Mouse (Mus musculus) retina, adult 2 months (tissue): Measurements from ENCODE around the gene Calhm6.

Source experiments
- DNase-seq: peaks from one replicate; pipeline ENCODE4 v3.0.0-alpha.2; 2012; ENCODE audit warnings: low read depth, low spot score

Gene Calhm6

GRCm38 (mm10) chr10:34127392-34128378, at the start of gene Calhm6:
Calhm6 (minus strand) TSS chr10:34127984.
- DNase-seq = no peak

GRCm38 (mm10) chr10:34175870-34176606, 48.3 kb upstream of the Calhm6 start:
- DNase-seq = no peak

- DNase-seq = no peak
Measured at GRCm38 (mm10) chr10:34172663-34173282, 45.0 kb upstream of the Calhm6 start.

DNA sequence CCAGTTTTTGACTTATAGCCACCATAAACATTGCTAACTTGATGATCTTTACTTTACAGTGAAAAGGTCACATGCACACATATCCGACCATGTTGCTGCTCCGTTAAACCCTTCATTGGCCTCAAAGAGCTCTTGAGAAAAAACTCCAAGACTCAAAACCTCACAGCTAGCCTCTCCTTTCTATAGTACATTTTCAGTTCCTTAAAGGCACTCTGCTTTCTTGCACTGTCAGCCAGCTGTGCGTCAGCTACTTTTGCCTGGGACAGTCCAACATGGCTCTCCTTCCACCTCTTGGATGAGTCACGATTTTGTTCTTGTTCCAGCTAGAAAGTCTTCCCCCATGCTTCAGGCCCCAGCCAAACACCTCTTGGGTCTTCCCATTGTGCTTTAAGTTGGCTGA, 43.9 kb upstream of the Calhm6 start:
- no peak for DNase-seq

DNA sequence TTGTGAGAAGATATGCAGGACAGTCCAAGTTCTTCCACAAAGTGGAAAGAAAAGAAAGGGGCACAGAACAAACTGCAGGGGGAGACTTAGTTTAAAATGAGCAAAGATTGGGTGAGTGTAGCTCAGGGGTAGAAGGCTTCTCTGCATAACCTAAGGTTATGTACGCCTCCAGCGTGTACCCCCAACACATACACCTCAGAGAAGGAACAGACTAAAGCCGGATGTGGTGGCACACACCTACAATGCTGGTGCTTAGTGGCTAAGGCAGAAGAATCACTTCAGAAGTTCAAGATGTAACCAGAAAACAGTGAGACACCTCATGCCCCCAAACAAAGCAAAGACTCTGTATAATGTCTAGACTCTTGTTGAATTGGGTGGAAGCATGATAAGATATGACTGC, 43.4 kb upstream of the Calhm6 start:
- no peak for DNase-seq

GRCm38 (mm10) chr10:34166971-34167370, 39.2 kb upstream of the Calhm6 start:
- no peak for DNase-seq

GRCm38 (mm10) chr10:34155796-34156554, 28.2 kb upstream of the Calhm6 start:
- no peak for DNase-seq

DNA sequence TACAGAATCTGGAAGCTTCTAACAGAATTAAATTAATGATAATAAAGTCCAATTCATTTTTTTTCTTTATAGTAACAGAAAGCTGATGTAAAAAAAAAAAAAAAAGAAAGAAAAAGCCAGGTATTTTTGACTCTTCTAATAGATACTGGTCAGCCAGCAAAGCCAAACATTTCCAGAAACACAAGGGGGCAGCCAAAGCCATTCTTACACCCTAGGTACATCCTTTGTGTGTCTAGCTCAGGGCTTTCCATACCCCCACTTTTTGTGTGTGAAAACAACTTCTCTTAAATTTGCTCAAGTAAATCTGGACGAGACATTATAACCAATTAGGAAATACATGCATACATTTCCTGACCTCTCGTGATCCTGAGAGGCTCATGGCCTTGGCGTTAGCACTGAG, 24.0 kb upstream of the Calhm6 start:
- DNase-seq = no peak

GRCm38 (mm10) chr10:34150454-34150853, 22.7 kb upstream of the Calhm6 start:
- DNase-seq = no peak

- DNase-seq = no peak
Measured at GRCm38 (mm10) chr10:34149772-34150171, 22.0 kb upstream of the Calhm6 start.

DNA sequence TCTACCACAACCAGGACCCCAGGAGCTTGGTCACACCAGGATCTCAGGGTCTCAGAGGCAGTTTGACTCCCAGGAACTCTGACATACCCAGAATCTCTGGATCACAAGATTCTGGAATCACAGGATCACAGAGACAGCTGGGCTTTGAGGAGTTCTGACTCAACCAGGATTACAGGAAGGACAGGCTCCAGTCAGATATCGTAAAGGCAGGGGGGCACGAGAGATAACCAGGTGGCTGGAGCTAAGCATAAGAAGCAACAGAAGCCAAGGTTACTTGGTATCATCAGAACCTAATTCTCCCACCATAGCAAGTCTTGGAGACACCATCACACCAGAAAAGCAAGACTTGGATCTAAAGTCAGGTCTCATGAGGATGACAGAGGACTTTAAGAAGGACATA, 13.9 kb upstream of the Calhm6 start:
- DNase-seq = no peak

DNA sequence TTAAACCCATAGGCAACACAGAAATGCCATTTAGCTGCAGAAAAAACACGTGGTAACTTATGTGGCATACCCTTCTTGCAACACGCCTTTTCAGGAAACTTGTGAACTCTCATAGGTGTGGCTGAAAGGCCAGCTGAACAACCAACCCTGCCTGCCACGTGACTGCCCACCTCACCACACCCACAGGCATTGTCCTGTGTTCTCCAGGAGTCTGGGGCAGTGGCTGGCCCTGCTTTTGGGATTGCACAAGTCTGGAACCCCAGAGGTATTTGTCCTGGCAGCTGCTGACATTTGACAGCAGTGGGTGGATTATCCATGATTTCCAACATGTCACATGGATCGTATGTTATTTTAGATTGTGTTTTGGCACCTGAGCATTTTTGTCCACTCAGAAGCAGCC, 12.0 kb upstream of the Calhm6 start:
- DNase-seq = no peak

- DNase-seq = no peak
Measured at GRCm38 (mm10) chr10:34138027-34138426, 10.2 kb upstream of the Calhm6 start.

DNA sequence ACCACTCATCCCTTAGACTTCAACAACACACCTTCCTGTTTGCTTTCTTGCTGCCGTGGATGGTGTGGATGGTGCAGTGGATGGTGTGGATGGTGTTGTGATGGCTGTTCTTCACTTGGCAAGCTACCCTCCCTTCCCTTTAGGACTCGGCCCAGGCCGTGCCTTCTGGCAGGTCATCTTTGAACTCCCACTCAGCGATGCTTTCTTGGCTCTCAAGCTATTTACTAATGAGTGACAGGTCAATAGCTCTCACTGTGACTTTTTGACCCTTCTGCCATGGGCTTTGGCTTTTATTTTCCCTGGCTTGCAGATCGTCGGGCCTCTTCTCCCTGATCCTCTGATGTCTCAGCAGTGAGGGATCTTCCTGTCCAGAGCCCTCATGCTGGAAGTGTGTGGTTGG, 8.6 kb upstream of the Calhm6 start:
- no peak for DNase-seq

DNA sequence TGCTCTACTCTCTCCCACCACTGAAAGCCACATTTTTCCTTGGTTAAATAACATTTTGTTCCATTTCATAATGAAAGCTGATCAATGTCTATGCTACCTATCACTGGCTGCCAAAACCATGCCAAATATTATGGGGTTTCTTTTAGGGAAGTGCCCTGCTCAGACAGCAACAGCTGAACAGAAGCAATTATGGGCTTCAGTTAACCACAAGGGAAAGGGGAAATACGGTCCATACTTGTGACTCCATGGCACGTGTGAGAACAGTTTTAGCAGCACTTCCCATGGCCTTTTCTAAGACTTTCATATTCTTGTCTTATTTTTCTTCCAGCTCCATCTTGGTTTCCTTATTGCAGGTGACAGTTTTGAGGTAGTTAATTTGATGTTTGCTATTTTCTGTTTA, 3.6 kb upstream of the Calhm6 start:
- no peak for DNase-seq

DNA sequence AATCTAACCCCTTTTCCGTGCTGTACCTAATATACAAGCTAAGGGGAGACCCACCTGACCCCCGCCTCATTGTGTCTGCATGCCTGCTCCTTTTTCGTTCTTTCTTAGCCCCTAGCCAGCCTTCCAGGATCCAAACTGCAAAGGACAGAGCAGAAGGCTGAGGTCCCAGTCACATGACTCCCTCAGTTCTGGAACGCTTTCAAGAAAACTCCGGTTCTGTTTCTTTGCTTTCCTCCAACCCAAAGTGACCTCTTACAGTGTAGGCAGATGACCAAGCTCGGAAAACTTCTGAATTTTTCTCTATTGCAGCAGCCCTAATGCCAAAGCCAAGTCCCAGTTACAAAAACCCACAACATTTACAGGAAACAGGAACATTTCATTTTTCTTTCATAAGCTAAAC, 607 bp upstream of the Calhm6 start:
- no peak for DNase-seq

DNA sequence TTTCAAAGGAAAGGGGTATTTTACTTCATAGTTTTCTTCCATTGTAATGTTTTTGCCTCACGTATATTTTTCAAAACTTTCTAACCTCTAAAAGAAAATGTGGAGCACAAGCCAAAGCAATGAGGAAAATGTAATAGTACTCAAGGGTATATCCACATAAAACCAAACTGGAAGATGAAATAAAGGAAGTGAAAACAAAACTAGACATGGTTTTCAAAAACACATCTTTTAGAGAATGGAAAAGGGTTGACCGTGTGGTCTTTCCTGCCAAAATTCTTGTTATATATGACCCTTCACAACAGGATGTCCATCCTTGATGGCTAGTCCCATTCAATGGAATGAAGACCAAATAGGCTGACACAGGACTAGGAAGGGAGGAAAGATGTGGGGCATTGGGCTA, 9.4 kb downstream of the Calhm6 start:
- DNase-seq = no peak

DNA sequence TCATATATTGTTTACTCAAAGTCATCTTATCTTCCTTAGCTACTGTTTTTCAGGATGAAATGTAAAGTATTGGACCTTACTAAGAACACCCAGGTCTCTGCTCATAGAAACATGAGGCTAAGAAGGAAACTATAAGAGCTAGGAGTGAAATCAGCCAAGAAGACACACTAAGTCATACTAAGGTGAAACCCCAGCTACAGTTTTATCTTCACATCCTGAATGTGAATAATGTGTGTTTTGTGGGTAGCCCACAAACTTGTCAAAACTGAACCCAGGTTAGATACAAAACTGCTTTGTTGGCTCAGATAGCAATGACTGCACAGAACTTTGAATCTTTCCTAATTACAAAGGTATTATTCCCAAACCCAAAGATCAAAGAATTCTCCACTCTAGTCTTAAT, 10.0 kb downstream of the Calhm6 start:
- DNase-seq = no peak

DNA sequence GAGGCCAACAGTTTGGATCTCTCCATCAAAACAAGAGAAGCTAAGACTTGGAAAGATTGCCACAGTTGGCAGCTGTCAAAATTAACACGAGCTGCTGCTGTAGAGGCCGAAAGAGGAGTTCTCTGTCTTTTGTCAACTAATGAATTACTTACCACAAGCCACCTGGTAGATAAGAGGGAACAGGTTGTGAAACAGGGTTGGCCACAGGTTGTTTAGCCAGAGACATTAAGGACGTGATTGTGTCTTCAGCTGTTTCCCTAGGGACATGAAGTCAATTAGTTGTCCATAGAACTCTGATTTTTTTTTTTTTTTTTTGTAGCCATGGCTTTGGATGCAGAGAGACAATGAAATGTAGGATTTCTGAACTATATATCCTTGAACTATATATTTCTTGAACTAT, 10.7 kb downstream of the Calhm6 start:
- DNase-seq = no peak

DNA sequence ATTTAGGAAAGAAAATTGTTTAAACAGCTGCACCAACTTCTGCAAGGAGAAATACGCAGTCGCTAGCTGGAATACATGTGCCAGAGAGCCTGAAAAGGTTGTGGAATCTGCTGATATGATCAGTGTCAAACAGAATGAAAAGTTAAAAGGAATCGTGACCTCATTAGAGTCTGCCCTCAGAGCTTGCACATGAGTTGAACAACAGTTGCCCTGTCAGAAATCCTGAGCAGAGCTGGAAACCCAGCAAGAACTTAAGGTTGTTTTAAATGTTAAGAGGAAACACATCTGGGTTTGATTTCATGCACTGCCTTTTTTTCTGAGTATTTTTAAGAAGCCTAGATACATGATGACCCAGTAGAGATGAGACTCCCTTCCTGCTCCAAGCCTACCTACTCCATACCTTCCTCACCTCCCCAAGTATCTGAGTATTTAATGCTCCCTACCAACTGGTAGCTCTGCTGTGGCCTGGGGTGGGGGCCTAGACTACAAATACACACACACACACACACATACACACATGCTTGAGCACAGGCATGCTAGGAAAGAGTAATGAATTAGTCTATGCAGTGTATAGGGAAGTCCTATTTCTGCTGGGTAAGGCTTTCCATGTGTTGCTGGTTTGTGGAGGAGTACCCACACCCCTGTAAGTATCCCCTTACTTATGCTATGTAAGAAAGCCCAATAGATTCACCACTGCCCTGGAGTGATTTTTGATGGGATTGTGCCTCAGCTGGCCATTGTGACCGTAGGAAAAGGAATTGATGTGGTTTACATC, 15.6 kb downstream of the Calhm6 start:
- no peak for DNase-seq
